Mouse (Mus musculus): ENCODE measurements around the gene Abi3bp. TPM values are rescaled to one million over a fixed set of nuclear protein-coding genes. Genes with fewer than 3 reads are reported as not detected.

Abi3bp gene
- polyA plus RNA-seq, 1 experiment from 2014 or later, result 21.3 TPM

GRCm38 (mm10) chr16:56593581-56593980 is 115.9 kb downstream of the Abi3bp start:
- H3K27ac ChIP-seq (ENCODE audit: low read length), result no peak overlapping the region
- no peak overlapping the region for H3K4me3 ChIP-seq (ENCODE audit: low read length)
- no peak overlapping the region for H3K9ac ChIP-seq (ENCODE audit: low read length)
- no peaks in the 10 kb centered on the region for H3K9me3 ChIP-seq (ENCODE audit: control insufficient read depth, low read length)
- no peak overlapping the region for H3K4me2 ChIP-seq (ENCODE audit: low read depth, low read length)
- H3K36me3 ChIP-seq (ENCODE audit: control insufficient read depth, insufficient read depth, low read length), result no peaks in the 10 kb centered on the region
- H3K27me3 ChIP-seq (ENCODE audit: control insufficient read depth, insufficient read depth, low read depth, low read length), result no peaks in the 10 kb centered on the region
- no peaks in the 10 kb centered on the region for H3K4me1 ChIP-seq (replicated peaks; ENCODE audit: control insufficient read depth, insufficient read depth, low read length)
- ATAC-seq (ENCODE audit: low read depth), result no peak
- 76% methylated on average over 5 of the region's 5 CpGs for WGBS

DNA sequence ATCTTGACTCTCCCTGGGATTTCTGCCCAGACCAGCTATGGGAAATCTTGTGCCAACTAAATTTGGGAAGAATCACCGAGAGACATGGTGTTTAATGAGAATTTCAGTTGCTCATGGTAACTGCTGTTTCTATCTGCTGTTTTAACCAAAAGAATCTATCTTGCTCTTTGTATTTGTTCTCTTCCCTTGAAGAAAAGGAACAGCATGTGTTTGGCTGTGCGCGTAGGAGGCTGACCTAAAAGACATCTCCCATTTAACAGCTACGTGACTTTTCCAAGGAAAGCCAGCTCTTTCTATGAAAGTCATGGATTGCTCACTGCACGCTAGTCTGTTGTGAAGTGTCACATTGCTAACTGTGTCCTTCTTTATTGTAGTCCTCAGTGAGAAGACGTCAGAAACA is 117.2 kb downstream of the Abi3bp start:
- no peak overlapping the region for H3K9ac ChIP-seq (ENCODE audit: low read length)
- no peak overlapping the region for H3K27ac ChIP-seq (ENCODE audit: low read length)
- no peaks in the 10 kb centered on the region for H3K27me3 ChIP-seq (ENCODE audit: control insufficient read depth, insufficient read depth, low read depth, low read length)
- ATAC-seq (ENCODE audit: low read depth), result no peak
- H3K4me2 ChIP-seq (ENCODE audit: low read depth, low read length), result no peak overlapping the region
- no peaks in the 10 kb centered on the region for H3K4me1 ChIP-seq (replicated peaks; ENCODE audit: control insufficient read depth, insufficient read depth, low read length)
- H3K36me3 ChIP-seq (ENCODE audit: control insufficient read depth, insufficient read depth, low read length), result no peaks in the 10 kb centered on the region
- no peaks in the 10 kb centered on the region for H3K9me3 ChIP-seq (ENCODE audit: control insufficient read depth, low read length)
- no peak overlapping the region for H3K4me3 ChIP-seq (ENCODE audit: low read length)
- 80% methylated on average over 6 of the region's 6 CpGs for WGBS

GRCm38 (mm10) chr16:56598427-56598826 is 120.7 kb downstream of the Abi3bp start:
- no peaks in the 10 kb centered on the region for H3K4me1 ChIP-seq (replicated peaks; ENCODE audit: control insufficient read depth, insufficient read depth, low read length)
- no peaks in the 10 kb centered on the region for H3K27me3 ChIP-seq (ENCODE audit: control insufficient read depth, insufficient read depth, low read depth, low read length)
- WGBS, result 90% methylated on average over 4 of the region's 4 CpGs
- H3K9ac ChIP-seq (ENCODE audit: low read length), result no peak overlapping the region
- no peaks in the 10 kb centered on the region for H3K36me3 ChIP-seq (ENCODE audit: control insufficient read depth, insufficient read depth, low read length)
- no peak for ATAC-seq (ENCODE audit: low read depth)
- no peak overlapping the region for H3K4me2 ChIP-seq (ENCODE audit: low read depth, low read length)
- no peak overlapping the region for H3K4me3 ChIP-seq (ENCODE audit: low read length)
- no peaks in the 10 kb centered on the region for H3K9me3 ChIP-seq (ENCODE audit: control insufficient read depth, low read length)
- H3K27ac ChIP-seq (ENCODE audit: low read length), result no peak overlapping the region

- Histone ChIP-seq H3K4me1 (replicated peaks; ENCODE audit: control insufficient read depth, insufficient read depth, low read length) (no peaks in the 10 kb centered on the region), H3K36me3 (ENCODE audit: control insufficient read depth, insufficient read depth, low read length) (no peaks in the 10 kb centered on the region), H3K4me2 (ENCODE audit: low read depth, low read length) (no peak overlapping the region), H3K27ac (ENCODE audit: low read length) (no peak overlapping the region), H3K27me3 (ENCODE audit: control insufficient read depth, insufficient read depth, low read depth, low read length) (no peaks in the 10 kb centered on the region), H3K9me3 (ENCODE audit: control insufficient read depth, low read length) (no peaks in the 10 kb centered on the region), H3K4me3 (ENCODE audit: low read length) (no peak overlapping the region), H3K9ac (ENCODE audit: low read length) (no peak overlapping the region)
- 61% methylated on average over 1 of the region's 1 CpGs for WGBS
- ATAC-seq (ENCODE audit: low read depth), result no peak
Observed at GRCm38 (mm10) chr16:56602394-56602793, 124.7 kb downstream of the Abi3bp start.

DNA sequence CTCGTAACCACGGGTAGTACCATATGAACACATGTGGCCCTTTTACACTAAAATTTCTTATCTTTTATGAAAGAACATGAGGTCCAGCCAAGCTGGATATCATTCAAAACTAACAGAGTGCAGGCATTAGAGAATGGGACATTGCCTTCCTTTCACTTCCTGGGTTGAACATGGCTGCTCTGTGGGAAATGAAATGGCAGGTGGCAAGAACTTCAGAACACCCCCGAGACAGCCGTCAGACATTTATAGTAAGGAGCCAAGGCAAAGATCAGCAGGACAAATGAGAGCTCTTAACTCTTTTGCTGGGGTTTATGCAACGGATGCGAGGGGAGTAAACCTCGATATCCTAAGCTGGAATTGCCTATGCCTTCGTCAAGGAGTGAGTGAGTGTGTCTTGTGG is 132.9 kb downstream of the Abi3bp start:
- Histone ChIP-seq H3K36me3 (ENCODE audit: control insufficient read depth, insufficient read depth, low read length) (no peaks in the 10 kb centered on the region), H3K27ac (ENCODE audit: low read length) (no peak overlapping the region), H3K9ac (ENCODE audit: low read length) (no peak overlapping the region), H3K4me3 (ENCODE audit: low read length) (no peak overlapping the region), H3K9me3 (ENCODE audit: control insufficient read depth, low read length) (no peaks in the 10 kb centered on the region), H3K4me2 (ENCODE audit: low read depth, low read length) (no peak overlapping the region), H3K4me1 (replicated peaks; ENCODE audit: control insufficient read depth, insufficient read depth, low read length) (peaks cover 3% of the 10 kb centered on the region; the same call in 1 of the 2 replicates), H3K27me3 (ENCODE audit: control insufficient read depth, insufficient read depth, low read depth, low read length) (no peaks in the 10 kb centered on the region)
- WGBS, result 68% methylated on average over 8 of the region's 8 CpGs
- no peak for ATAC-seq (ENCODE audit: low read depth)

DNA sequence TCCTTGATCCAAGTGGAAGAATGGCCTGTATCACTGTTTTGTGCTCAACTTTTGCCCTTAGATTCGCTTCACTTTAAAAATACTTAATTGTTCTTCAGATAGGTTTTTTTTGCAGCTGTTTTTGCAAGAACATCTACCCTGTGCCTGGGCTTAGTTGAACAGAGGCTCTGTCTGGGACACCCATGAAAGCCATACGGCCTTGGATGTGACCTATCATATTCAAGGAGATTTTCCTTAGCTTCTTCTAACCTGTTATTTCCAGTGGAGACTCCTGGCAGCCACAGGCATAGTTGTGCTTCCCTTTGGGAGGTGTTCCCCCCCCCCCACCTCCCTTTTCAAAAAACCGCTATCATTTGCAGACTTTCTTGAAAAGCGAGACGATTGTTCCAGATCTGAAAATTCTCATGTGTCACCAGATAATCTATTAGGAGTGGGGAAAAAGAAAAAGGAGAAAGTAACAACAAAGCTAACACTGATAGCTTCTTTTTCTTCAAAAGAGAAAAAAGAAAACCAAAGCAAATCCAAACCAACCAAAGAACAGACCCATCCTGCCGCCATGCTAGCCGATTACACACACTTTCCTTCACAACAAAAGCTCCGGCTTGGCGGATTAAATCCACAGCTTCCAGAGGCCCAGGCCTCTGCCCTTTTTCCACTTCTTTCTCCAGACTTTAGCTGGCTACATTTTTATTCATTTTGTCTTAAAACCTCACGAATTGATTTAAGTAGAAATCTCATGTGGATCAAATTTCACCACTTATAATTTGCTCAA is 133.6 kb downstream of the Abi3bp start:
- ATAC-seq (ENCODE audit: low read depth), result no peak
- no peaks in the 10 kb centered on the region for H3K27me3 ChIP-seq (ENCODE audit: control insufficient read depth, insufficient read depth, low read depth, low read length)
- H3K4me2 ChIP-seq (ENCODE audit: low read depth, low read length), result no peak overlapping the region
- no peak overlapping the region for H3K4me3 ChIP-seq (ENCODE audit: low read length)
- no peak overlapping the region for H3K9ac ChIP-seq (ENCODE audit: low read length)
- no peaks in the 10 kb centered on the region for H3K9me3 ChIP-seq (ENCODE audit: control insufficient read depth, low read length)
- H3K4me1 ChIP-seq (replicated peaks; ENCODE audit: control insufficient read depth, insufficient read depth, low read length), result peaks cover 3% of the 10 kb centered on the region; the same call in 1 of the 2 replicates
- no peak overlapping the region for H3K27ac ChIP-seq (ENCODE audit: low read length)
- no peaks in the 10 kb centered on the region for H3K36me3 ChIP-seq (ENCODE audit: control insufficient read depth, insufficient read depth, low read length)
- 65% methylated on average over 10 of the region's 10 CpGs for WGBS

DNA sequence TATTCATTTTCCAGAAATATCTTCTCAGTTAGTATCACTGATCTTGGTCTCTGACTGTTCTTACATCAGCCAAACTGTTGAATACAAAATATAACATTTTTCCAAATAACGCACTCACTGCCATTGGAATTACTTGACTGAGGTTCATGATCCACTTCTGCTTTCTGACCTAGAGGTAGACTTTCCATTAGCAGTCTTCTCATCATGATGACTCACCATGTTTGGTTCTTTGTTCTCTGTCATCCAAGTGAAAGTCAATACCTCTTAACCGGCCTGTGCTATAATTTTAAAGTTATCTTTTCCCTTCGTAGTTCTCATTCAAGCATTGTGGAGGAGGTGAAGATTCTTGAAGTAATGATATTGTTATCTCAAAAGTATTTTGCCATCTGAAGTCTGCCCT is 160.9 kb downstream of the Abi3bp start:
- H3K9me3 ChIP-seq (ENCODE audit: control insufficient read depth, low read length), result no peaks in the 10 kb centered on the region
- no peak for ATAC-seq (ENCODE audit: low read depth)
- no peak overlapping the region for H3K4me3 ChIP-seq (ENCODE audit: low read length)
- no peak overlapping the region for H3K9ac ChIP-seq (ENCODE audit: low read length)
- H3K27me3 ChIP-seq (ENCODE audit: control insufficient read depth, insufficient read depth, low read depth, low read length), result no peaks in the 10 kb centered on the region
- 88% methylated on average over 3 of the region's 3 CpGs for WGBS
- H3K4me2 ChIP-seq (ENCODE audit: low read depth, low read length), result no peak overlapping the region
- H3K4me1 ChIP-seq (replicated peaks; ENCODE audit: control insufficient read depth, insufficient read depth, low read length), result no peaks in the 10 kb centered on the region
- no peaks in the 10 kb centered on the region for H3K36me3 ChIP-seq (ENCODE audit: control insufficient read depth, insufficient read depth, low read length)
- no peak overlapping the region for H3K27ac ChIP-seq (ENCODE audit: low read length)

GRCm38 (mm10) chr16:56645251-56645650 is 167.6 kb downstream of the Abi3bp start:
- Histone ChIP-seq H3K4me1 (replicated peaks; ENCODE audit: control insufficient read depth, insufficient read depth, low read length) (0 out of 2 replicates have a peak, but pooled peaks cover 2% of the 10 kb centered on the region), H3K9me3 (ENCODE audit: control insufficient read depth, low read length) (no peaks in the 10 kb centered on the region), H3K27ac (ENCODE audit: low read length) (no peak overlapping the region), H3K36me3 (ENCODE audit: control insufficient read depth, insufficient read depth, low read length) (no peaks in the 10 kb centered on the region), H3K9ac (ENCODE audit: low read length) (no peak overlapping the region), H3K27me3 (ENCODE audit: control insufficient read depth, insufficient read depth, low read depth, low read length) (no peaks in the 10 kb centered on the region), H3K4me2 (ENCODE audit: low read depth, low read length) (no peak overlapping the region), H3K4me3 (ENCODE audit: low read length) (no peak overlapping the region)
- no peak for ATAC-seq (ENCODE audit: low read depth)
- 13% methylated on average over 2 of the region's 2 CpGs for WGBS

DNA sequence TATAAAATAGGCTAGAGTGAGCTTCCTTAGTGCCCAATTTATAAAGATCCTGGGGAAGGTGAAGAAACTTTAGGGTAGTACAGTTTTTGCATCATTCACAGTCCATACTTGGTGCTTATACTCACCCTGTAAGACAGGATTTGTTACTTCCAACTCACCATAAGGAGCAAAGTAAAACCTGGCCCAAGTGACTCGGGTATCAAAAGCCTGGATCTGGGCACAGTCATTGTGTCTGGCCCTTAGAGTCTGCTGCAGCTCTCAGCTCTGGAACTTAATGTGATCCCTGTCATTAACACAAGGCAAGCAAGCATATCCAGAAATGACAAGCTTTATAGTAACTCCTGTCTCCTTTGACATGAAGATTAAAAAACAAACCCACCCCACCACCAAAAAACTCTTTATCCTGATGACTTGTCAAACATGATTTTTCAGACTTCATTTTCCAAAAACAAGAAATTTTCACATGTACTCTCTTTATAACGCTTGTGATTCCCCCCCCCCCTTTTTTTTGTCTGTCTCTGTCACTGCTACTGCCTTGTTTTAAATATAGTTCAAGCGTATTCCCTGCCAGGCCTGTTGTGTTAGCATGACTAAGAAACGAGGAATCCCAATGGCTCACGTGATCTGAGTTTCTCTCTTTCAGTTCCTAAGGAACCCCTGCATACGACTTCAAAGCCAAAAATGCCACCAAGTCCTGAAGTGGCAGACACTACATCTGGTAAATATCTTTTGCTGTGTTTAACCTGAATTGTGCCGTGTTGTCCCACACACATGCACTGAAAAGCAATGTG is 168.9 kb downstream of the Abi3bp start:
- no peak overlapping the region for H3K27ac ChIP-seq (ENCODE audit: low read length)
- 44% methylated on average over 7 of the region's 7 CpGs for WGBS
- H3K36me3 ChIP-seq (ENCODE audit: control insufficient read depth, insufficient read depth, low read length), result no peaks in the 10 kb centered on the region
- no peaks in the 10 kb centered on the region for H3K27me3 ChIP-seq (ENCODE audit: control insufficient read depth, insufficient read depth, low read depth, low read length)
- H3K9me3 ChIP-seq (ENCODE audit: control insufficient read depth, low read length), result no peaks in the 10 kb centered on the region
- H3K4me2 ChIP-seq (ENCODE audit: low read depth, low read length), result no peak overlapping the region
- no peak overlapping the region for H3K4me3 ChIP-seq (ENCODE audit: low read length)
- no peak for ATAC-seq (ENCODE audit: low read depth)
- 0 out of 2 replicates have a peak, but pooled peaks cover 2% of the 10 kb centered on the region for H3K4me1 ChIP-seq (replicated peaks; ENCODE audit: control insufficient read depth, insufficient read depth, low read length)
- H3K9ac ChIP-seq (ENCODE audit: low read length), result no peak overlapping the region

Measured in lung, embryonic 16.5 days (tissue).